In the genomic region with DNA sequence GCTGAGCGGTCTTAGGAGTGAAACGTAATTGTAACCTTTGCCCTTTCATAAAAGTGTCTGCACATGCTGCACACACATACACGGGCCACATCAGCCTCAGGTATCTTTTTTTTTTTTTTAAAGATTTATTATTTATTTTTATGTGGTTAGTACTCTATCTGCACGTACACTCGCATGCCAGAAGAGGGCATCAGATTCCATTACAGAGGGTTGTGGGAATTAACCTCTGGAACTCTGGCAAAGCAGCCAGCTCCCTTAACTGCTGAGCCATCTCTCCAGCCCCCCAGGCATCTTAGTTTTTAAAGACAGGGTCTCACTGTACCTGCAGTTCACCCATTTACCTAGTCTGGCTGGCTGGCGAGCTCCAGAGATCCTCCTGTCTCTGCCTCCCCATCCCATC, we compare ENCODE assay signal across 13 mouse cellular contexts. TPM values are rescaled to one million over a fixed set of nuclear protein-coding genes. Genes with fewer than 3 reads are reported as not detected.
A peak's percentile ranks its signal among the peaks of the same experiment; 100 is the strongest.
DNase-seq lines count a peak whose midpoint lies in the region; ATAC-seq and TF ChIP-seq lines count a peak whose summit lies in the region.
"Had no signal": no experiment of that assay in that cellular context is flagged by ENCODE, and none has a peak within 500 bp of the region (broad histone marks: within the 10 kb centered on the region; RNA-seq: fewer than 3 reads in every experiment).

No protein-coding gene starts in this region.

- DNase-seq in kidney, adult 2 months, result no peak
- DNase-seq in kidney, postnatal 14 days, result no peak
- DNase-seq in testis, postnatal 10 days (ENCODE audit: low spot score), result no peak
- no peak for DNase-seq in cerebellum, postnatal 10 days
- DNase-seq: cerebellum, adult 2 months; liver, embryonic 13.5 days; right cerebral cortex, postnatal 25 days; thymus, adult 18-20 months had no signal

- 84% methylated on average over 6 of the region's 6 CpGs for WGBS in kidney, adult 2 months
- WGBS in midbrain, embryonic 15.5 days, result 92% methylated on average over 6 of the region's 6 CpGs
- 94% methylated on average over 6 of the region's 6 CpGs for WGBS in midbrain, embryonic 16.5 days
- 71% methylated on average over 6 of the region's 6 CpGs for WGBS in intestine, postnatal 0 days

- H3K9me3 ChIP-seq in midbrain, embryonic 15.5 days, result no peaks in the 10 kb centered on the region
- H3K9me3 ChIP-seq in midbrain, embryonic 16.5 days (replicated peaks; ENCODE audit: control insufficient read depth, low read length, poor library complexity, severe bottlenecking), result no peaks in the 10 kb centered on the region
- no peaks in the 10 kb centered on the region for H3K9me3 ChIP-seq in intestine, postnatal 0 days (ENCODE audit: control insufficient read depth)
- H3K9me3 ChIP-seq: liver, embryonic 13.5 days had no signal

- TF ChIP-seq POLR2A in kidney, adult 2 months (IDR thresholded peaks at IDR 0.05; ENCODE audit: low read depth, low read length), result no peak

- H3K27ac ChIP-seq in kidney, adult 2 months (ENCODE audit: insufficient read depth, low read depth, low read length), result no peak overlapping the region
- no peak overlapping the region for H3K27ac ChIP-seq in midbrain, embryonic 15.5 days
- H3K27ac ChIP-seq in midbrain, embryonic 16.5 days (ENCODE audit: low read length), result no peak overlapping the region
- peak overlapping the region; percentile 28; the same call in 1 of the 2 replicates for H3K27ac ChIP-seq in intestine, postnatal 0 days (ENCODE audit: low read depth, low read length)
- H3K27ac ChIP-seq: midbrain, embryonic 12.5 days had no signal

- no peaks in the 10 kb centered on the region for H3K27me3 ChIP-seq in kidney, adult 2 months (replicated peaks; ENCODE audit: control insufficient read depth, insufficient read depth, low read length)
- no peaks in the 10 kb centered on the region for H3K27me3 ChIP-seq in midbrain, embryonic 15.5 days (replicated peaks)
- H3K27me3 ChIP-seq in midbrain, embryonic 16.5 days (ENCODE audit: control insufficient read depth, insufficient read depth, low read depth, low read length), result no peaks in the 10 kb centered on the region
- H3K27me3 ChIP-seq in intestine, postnatal 0 days (replicated peaks; ENCODE audit: control insufficient read depth, insufficient read depth, low read length), result no peaks in the 10 kb centered on the region
- H3K27me3 ChIP-seq: CH12.LX; midbrain, embryonic 12.5 days had no signal

- peaks cover 14% of the 10 kb centered on the region for H3K4me1 ChIP-seq in kidney, adult 2 months (ENCODE audit: control insufficient read depth, insufficient read depth, low read length)
- H3K4me1 ChIP-seq in midbrain, embryonic 15.5 days, result peaks cover 3% of the 10 kb centered on the region; the same call in 1 of the 2 replicates
- H3K4me1 ChIP-seq in midbrain, embryonic 16.5 days (ENCODE audit: control insufficient read depth, insufficient read depth, low read length), result peaks cover 3% of the 10 kb centered on the region; the same call in 1 of the 2 replicates
- peaks cover 6% of the 10 kb centered on the region for H3K4me1 ChIP-seq in intestine, postnatal 0 days (replicated peaks; ENCODE audit: control insufficient read depth, insufficient read depth, low read length)

- H3K9ac ChIP-seq in midbrain, embryonic 15.5 days, result no peak overlapping the region
- H3K9ac ChIP-seq in midbrain, embryonic 16.5 days (ENCODE audit: low read depth, low read length), result no peak overlapping the region
- no peak overlapping the region for H3K9ac ChIP-seq in intestine, postnatal 0 days (ENCODE audit: low read depth, low read length)
- H3K9ac ChIP-seq: liver, embryonic 13.5 days; midbrain, embryonic 12.5 days had no signal

- ATAC-seq in midbrain, embryonic 15.5 days (replicated peaks), result peak; percentile 48; the same call in 1 of the 2 replicates
- no peak for ATAC-seq in midbrain, embryonic 16.5 days
- ATAC-seq in intestine, postnatal 0 days, result 0 out of 2 replicates have a peak, but pooled peaks have one; percentile 18

- H3K4me3 ChIP-seq in kidney, adult 2 months (ENCODE audit: insufficient read depth, low read depth, low read length), result no peak overlapping the region
- H3K4me3 ChIP-seq in midbrain, embryonic 15.5 days, result no peak overlapping the region
- no peak overlapping the region for H3K4me3 ChIP-seq in midbrain, embryonic 16.5 days (ENCODE audit: low read depth, low read length)
- no peak overlapping the region for H3K4me3 ChIP-seq in intestine, postnatal 0 days (ENCODE audit: low read depth, low read length)
- H3K4me3 ChIP-seq: liver, embryonic 13.5 days; midbrain, embryonic 12.5 days had no signal

- TF ChIP-seq CTCF in kidney, adult 2 months (conservative IDR thresholded peaks at IDR 0.05; ENCODE audit: insufficient read depth, insufficient read length, low read depth, low read length), result 0 out of 2 replicates have a peak, but pooled peaks have one; percentile 8
- peak; percentile 54 for TF ChIP-seq CTCF in intestine, postnatal 0 days (IDR thresholded peaks at IDR 0.05; ENCODE audit: low read depth)

- H3K36me3 ChIP-seq in kidney, adult 2 months (ENCODE audit: control insufficient read depth, insufficient read depth, low read length), result peaks cover 1% of the 10 kb centered on the region; the same call in 1 of the 2 replicates
- peaks cover 37% of the 10 kb centered on the region for H3K36me3 ChIP-seq in midbrain, embryonic 15.5 days (replicated peaks)
- H3K36me3 ChIP-seq in midbrain, embryonic 16.5 days (ENCODE audit: control insufficient read depth, insufficient read depth, low read length), result peaks cover 42% of the 10 kb centered on the region
- peaks cover 68% of the 10 kb centered on the region for H3K36me3 ChIP-seq in intestine, postnatal 0 days (ENCODE audit: control insufficient read depth, insufficient read depth)

- H3K4me2 ChIP-seq in midbrain, embryonic 15.5 days, result no peak overlapping the region
- no peak overlapping the region for H3K4me2 ChIP-seq in midbrain, embryonic 16.5 days (ENCODE audit: low read length)
- no peak overlapping the region for H3K4me2 ChIP-seq in intestine, postnatal 0 days (replicated peaks; ENCODE audit: low read depth)
- H3K4me2 ChIP-seq: midbrain, embryonic 12.5 days had no signal

RNA-seq across cellular contexts. Expression of a gene that starts 11.9 kb away (rescaled TPM):
- 46.9 and 47.0 TPM in 2 replicates for polyA plus RNA-seq in kidney, adult 2 months (2012; rRNA removed)
- 24.3 and 25.3 TPM in 2 replicates for polyA plus RNA-seq in midbrain, embryonic 15.5 days (2015; fragmentation: Nextera tagmentation; extraction: Ambion mirVana)
- polyA plus RNA-seq in midbrain, embryonic 16.5 days (2015; fragmentation: Nextera tagmentation; extraction: Ambion mirVana), result 23.0 and 27.4 TPM in 2 replicates
- 18.0 and 19.5 TPM in 2 replicates for polyA plus RNA-seq in intestine, postnatal 0 days (2015; fragmentation: Nextera tagmentation; extraction: Ambion mirVana)

RNA-seq across cellular contexts. Expression of a gene that starts 22.4 kb away (rescaled TPM):
- polyA plus RNA-seq in kidney, adult 2 months (2012; rRNA removed), result 0.80 and 0.90 TPM in 2 replicates
- 2.2 and 2.9 TPM in 2 replicates for polyA plus RNA-seq in midbrain, embryonic 15.5 days (2015; fragmentation: Nextera tagmentation; extraction: Ambion mirVana)
- 1.4 and 2.1 TPM in 2 replicates for polyA plus RNA-seq in midbrain, embryonic 16.5 days (2015; fragmentation: Nextera tagmentation; extraction: Ambion mirVana)
- polyA plus RNA-seq in intestine, postnatal 0 days (2015; fragmentation: Nextera tagmentation; extraction: Ambion mirVana), result 0.18 and 0.26 TPM in 2 replicates

RNA-seq across cellular contexts. Expression of a gene that starts 22.6 kb away (rescaled TPM):
- polyA plus RNA-seq in kidney, adult 2 months (2012; rRNA removed), result 70.2 and 78.9 TPM in 2 replicates
- polyA plus RNA-seq in midbrain, embryonic 15.5 days (2015; fragmentation: Nextera tagmentation; extraction: Ambion mirVana), result 180 and 191 TPM in 2 replicates
- 162 and 170 TPM in 2 replicates for polyA plus RNA-seq in midbrain, embryonic 16.5 days (2015; fragmentation: Nextera tagmentation; extraction: Ambion mirVana)
- polyA plus RNA-seq in intestine, postnatal 0 days (2015; fragmentation: Nextera tagmentation; extraction: Ambion mirVana), result 71.9 and 73.0 TPM in 2 replicates
